Mouse (Mus musculus): ENCODE measurements around the gene Gm11733.
"Not testable (repeated sequence)": the region's sequence is repeated elsewhere in the genome, so short reads cannot be mapped to it uniquely, and the experiment has no call there.

Gene Gm11733

GRCm38 (mm10) chr11:117484198-117484597 lies at the start of gene Gm11733:
TSS of gene Gm11733 (plus strand) at chr11:117484368.
- DNase-seq = no peak

GRCm38 (mm10) chr11:117436401-117437109 lies 47.6 kb upstream of the Gm11733 start:
- DNase-seq = no peak

GRCm38 (mm10) chr11:117437110-117437490 lies 47.1 kb upstream of the Gm11733 start:
- no peak for DNase-seq

GRCm38 (mm10) chr11:117438363-117438762 lies 45.8 kb upstream of the Gm11733 start:
- DNase-seq = no peak

GRCm38 (mm10) chr11:117440865-117441425 lies 43.2 kb upstream of the Gm11733 start:
- DNase-seq = no peak

GRCm38 (mm10) chr11:117444090-117444489 lies 40.1 kb upstream of the Gm11733 start:
- no peak for DNase-seq

- DNase-seq = no peak
These were observed 38.5 kb upstream of the Gm11733 start for GRCm38 (mm10) chr11:117445707-117446106.

GRCm38 (mm10) chr11:117454086-117454485 lies 30.1 kb upstream of the Gm11733 start:
- DNase-seq = no peak

GRCm38 (mm10) chr11:117459148-117459547 lies 25.0 kb upstream of the Gm11733 start:
- no peak for DNase-seq

- no peak for DNase-seq
These were observed 21.8 kb upstream of the Gm11733 start for GRCm38 (mm10) chr11:117462202-117462864.

- not testable (repeated sequence) for DNase-seq
These were observed 20.8 kb upstream of the Gm11733 start for GRCm38 (mm10) chr11:117463416-117463815.

GRCm38 (mm10) chr11:117466292-117466691 lies 17.9 kb upstream of the Gm11733 start:
- DNase-seq = no peak

GRCm38 (mm10) chr11:117466911-117467310 lies 17.3 kb upstream of the Gm11733 start:
- no peak for DNase-seq

GRCm38 (mm10) chr11:117468585-117469363 lies 15.4 kb upstream of the Gm11733 start:
- DNase-seq = no peak

- no peak for DNase-seq
These were observed 14.4 kb upstream of the Gm11733 start for GRCm38 (mm10) chr11:117469724-117470123.

GRCm38 (mm10) chr11:117470586-117471195 lies 13.5 kb upstream of the Gm11733 start:
- no peak for DNase-seq

GRCm38 (mm10) chr11:117471625-117472283 lies 12.4 kb upstream of the Gm11733 start:
- no peak for DNase-seq

- no peak for DNase-seq
These were observed 11.3 kb upstream of the Gm11733 start for GRCm38 (mm10) chr11:117472885-117473284.

GRCm38 (mm10) chr11:117475204-117475603 lies 9.0 kb upstream of the Gm11733 start:
- no peak for DNase-seq

GRCm38 (mm10) chr11:117475669-117476068 lies 8.5 kb upstream of the Gm11733 start:
- DNase-seq = peak; percentile 46

GRCm38 (mm10) chr11:117476554-117477107 lies 7.5 kb upstream of the Gm11733 start:
- no peak for DNase-seq
